Comparison of ENCODE assay signal across 15 mouse cellular contexts in the genomic region with DNA sequence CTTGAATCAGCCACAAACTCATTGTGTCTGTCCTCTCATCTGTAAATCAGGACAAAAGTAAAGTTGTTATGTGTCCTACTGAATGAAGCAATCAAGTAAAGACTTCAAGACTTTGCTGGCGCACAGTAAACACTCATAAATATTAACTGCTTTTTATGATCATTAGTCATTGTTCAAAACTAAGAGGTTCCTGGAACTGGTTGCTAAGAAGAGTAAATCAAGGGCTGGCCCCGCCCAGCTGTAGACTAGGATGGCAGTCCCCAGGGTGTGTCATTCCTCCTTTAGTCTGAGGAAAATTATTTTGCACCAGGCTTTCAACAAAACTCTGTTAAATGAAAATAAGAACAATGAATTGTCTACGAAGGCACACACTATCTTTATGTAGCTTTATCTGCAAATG.
"Had no signal": no experiment of that assay in that cellular context is flagged by ENCODE, and none has a peak within 500 bp of the region (broad histone marks: within the 10 kb centered on the region; RNA-seq: fewer than 3 reads in every experiment).

No protein-coding gene starts in this region.

- H3K27me3 ChIP-seq: limb, embryonic 15.5 days; liver, embryonic 12.5 days; megakaryocyte, embryonic 14.5 days; midbrain, embryonic 12.5 days; neural tube, embryonic 15.5 days had no signal

- H3K4me1 ChIP-seq: limb, embryonic 15.5 days; liver, embryonic 12.5 days; midbrain, embryonic 12.5 days; neural tube, embryonic 15.5 days had no signal

- H3K4me2 ChIP-seq: limb, embryonic 15.5 days; liver, embryonic 12.5 days; lung, embryonic 14.5 days; midbrain, embryonic 12.5 days; neural tube, embryonic 15.5 days had no signal

- ATAC-seq: liver, embryonic 12.5 days had no signal

- H3K9me3 ChIP-seq: limb, embryonic 15.5 days; liver, embryonic 12.5 days; megakaryocyte, embryonic 14.5 days; midbrain, embryonic 12.5 days; neural tube, embryonic 15.5 days had no signal

- H3K36me3 ChIP-seq: limb, embryonic 15.5 days; liver, embryonic 12.5 days; midbrain, embryonic 12.5 days; neural tube, embryonic 15.5 days had no signal

- H3K4me3 ChIP-seq: limb, embryonic 15.5 days; liver, embryonic 12.5 days; megakaryocyte, embryonic 14.5 days; midbrain, embryonic 12.5 days; neural tube, embryonic 15.5 days had no signal

- H3K27ac ChIP-seq: limb, embryonic 15.5 days; liver, embryonic 12.5 days; macrophage; midbrain, embryonic 12.5 days; neural tube, embryonic 15.5 days had no signal

- H3K9ac ChIP-seq: limb, embryonic 15.5 days; liver, embryonic 12.5 days; lung, embryonic 14.5 days; midbrain, embryonic 12.5 days; neural tube, embryonic 15.5 days had no signal

- DNase-seq: kidney, adult 9 months; kidney, postnatal 14 days; layer of hippocampus, adult 9-11 months; layer of hippocampus, postnatal 36 days; lung, embryonic 14.5 days; lung, postnatal 14 days; right cerebral cortex, adult 18-20 months; right cerebral cortex, postnatal 25 days; thymus, postnatal 14 days had no signal
